Mouse (Mus musculus): Measurements from ENCODE around the gene Nr4a3. TPM values are rescaled to one million over a fixed set of nuclear protein-coding genes. Genes with fewer than 3 reads are reported as not detected.

Nr4a3 gene
- total RNA-seq, 1 experiment from 2014 or later: 42.1 TPM

- DNase-seq: no peak
These were observed 5.5 kb downstream of the Nr4a3 start for GRCm38 (mm10) chr4:48050442-48050841.

GRCm38 (mm10) chr4:48051086-48051673 is 6.2 kb downstream of the Nr4a3 start:
- DNase-seq: no peak

GRCm38 (mm10) chr4:48051674-48052121 is 6.7 kb downstream of the Nr4a3 start:
- peak; percentile 48 for DNase-seq

- no peak for DNase-seq
These were observed 16.8 kb downstream of the Nr4a3 start for GRCm38 (mm10) chr4:48061716-48062115.

DNA sequence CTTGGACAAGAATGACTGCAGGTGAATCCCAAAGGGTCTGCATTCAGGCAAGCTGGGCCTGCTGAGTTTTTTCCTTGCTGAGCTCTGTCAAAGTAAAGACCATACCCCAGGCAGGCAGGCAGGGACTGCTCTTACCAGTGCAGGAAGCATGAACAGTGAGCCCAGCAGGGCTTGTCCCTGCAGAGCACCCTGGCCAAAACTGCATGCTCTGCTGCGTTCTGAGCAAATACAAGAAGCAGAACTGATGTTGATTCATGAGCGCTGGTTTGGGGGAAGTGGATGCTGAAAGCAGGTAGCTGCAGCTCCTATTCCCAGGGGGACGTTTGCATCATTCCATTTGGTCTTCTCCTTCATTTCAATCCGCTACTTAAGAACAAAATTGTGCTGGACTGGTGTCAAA is 19.4 kb downstream of the Nr4a3 start:
- no peak for DNase-seq

GRCm38 (mm10) chr4:48066676-48067075 is 21.7 kb downstream of the Nr4a3 start:
- no peak for DNase-seq

DNA sequence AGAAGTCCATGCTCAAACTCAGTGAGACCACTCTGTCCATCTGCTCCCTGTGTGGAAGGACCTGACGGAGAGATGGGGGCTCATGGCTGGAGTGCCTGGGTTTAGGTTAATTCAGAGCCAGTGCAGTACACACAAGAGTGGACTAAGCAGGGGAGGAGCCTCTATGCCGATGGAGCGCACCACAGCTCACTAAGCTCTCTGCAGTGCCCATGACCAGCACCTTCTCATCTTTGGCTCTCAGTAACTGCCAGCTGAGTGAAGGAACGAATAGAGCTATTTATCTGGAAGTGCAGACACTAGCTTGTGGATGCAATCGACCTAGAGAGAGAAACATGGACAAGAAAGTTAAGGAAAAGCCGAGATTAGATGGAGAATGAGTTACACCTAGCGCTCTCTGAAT is 24.2 kb downstream of the Nr4a3 start:
- DNase-seq: no peak

DNA sequence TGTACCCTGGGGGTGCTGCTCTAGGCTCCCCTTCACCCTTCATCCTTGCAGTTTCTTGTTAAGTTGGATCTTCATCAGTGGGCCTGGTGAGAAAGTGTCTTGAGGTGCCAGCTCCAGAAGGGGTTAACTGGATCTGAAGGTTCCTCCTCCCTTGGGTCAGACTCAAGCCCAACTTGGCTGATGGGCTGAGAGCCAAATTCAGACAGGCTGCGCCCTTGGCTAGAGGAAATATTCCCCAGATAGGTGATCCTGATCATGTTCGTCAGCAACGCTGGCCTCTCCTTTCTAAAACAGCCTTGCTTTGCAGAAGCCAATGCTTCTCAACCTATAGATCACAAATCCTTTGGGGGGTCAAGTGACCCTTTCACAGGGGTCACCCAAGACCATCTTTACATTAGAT is 27.1 kb downstream of the Nr4a3 start:
- peak; percentile 40 for DNase-seq

GRCm38 (mm10) chr4:48073325-48073724 is 28.4 kb downstream of the Nr4a3 start:
- DNase-seq: no peak

- no peak for DNase-seq
These were observed 29.7 kb downstream of the Nr4a3 start for GRCm38 (mm10) chr4:48074451-48075240.

- DNase-seq: peak; percentile 31
These were observed 31.9 kb downstream of the Nr4a3 start for GRCm38 (mm10) chr4:48076693-48077471.

GRCm38 (mm10) chr4:48078213-48078612 is 33.3 kb downstream of the Nr4a3 start:
- no peak for DNase-seq

GRCm38 (mm10) chr4:48079285-48080039 is 34.5 kb downstream of the Nr4a3 start:
- no peak for DNase-seq

GRCm38 (mm10) chr4:48083452-48083851 is 38.5 kb downstream of the Nr4a3 start:
- DNase-seq: no peak

DNA sequence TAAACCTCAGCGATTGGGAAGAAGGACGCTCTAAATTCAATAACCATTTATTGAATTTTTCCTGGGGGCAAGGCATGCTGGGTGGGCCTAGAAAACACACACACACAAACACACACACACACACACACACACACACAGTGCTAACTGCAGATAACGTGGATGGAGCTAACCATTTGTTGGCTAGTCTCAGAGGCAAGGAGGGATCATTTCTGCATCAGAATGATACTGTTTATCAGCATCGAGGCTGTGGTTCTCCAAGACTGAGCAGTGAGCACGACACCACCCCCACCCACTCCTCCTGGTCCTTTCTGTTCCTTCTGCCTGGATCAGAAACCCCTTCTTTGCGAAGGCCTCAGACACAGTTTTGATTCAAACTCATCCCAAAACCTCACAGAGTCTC is 41.7 kb downstream of the Nr4a3 start:
- DNase-seq: no peak

GRCm38 (mm10) chr4:48087497-48087896 is 42.5 kb downstream of the Nr4a3 start:
- no peak for DNase-seq

DNA sequence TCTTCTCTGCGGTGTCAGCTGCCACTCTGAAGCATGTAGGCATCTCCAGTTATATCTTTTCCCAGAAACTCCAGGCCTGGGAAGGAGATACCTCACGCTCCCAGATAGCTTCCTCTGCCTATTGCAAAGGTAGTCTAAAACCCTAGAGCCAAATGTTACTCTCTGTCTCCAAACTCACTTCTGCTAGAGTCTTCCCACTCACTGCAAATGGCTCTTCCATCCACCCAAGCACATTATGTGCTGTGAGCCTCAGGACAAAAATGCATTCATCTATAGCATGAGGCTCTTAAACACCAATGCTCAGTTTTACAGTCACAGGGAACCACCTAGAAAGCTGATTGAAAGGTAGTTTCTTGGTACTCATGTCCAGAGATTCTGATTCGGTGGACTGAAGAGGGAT is 48.3 kb downstream of the Nr4a3 start:
- DNase-seq: no peak

DNA sequence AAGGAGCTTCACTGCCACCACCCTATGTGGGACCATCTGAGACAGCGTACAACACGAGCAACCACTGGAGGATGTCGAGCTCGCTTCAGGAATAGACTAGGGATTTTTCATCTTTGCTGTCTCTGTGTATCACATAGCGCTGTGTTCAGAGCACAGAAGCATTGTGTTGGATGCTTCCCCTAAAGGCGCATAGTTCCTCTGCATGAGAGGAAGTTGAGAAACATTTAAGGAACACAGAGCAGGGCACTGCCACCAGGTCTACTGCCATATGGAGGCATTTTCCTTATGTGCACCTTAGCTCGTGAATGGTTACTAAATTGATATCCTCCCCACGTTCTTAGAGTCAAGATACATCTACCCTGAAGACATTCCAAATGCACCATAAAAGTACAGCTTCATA is 55.3 kb downstream of the Nr4a3 start:
- DNase-seq: no peak

DNA sequence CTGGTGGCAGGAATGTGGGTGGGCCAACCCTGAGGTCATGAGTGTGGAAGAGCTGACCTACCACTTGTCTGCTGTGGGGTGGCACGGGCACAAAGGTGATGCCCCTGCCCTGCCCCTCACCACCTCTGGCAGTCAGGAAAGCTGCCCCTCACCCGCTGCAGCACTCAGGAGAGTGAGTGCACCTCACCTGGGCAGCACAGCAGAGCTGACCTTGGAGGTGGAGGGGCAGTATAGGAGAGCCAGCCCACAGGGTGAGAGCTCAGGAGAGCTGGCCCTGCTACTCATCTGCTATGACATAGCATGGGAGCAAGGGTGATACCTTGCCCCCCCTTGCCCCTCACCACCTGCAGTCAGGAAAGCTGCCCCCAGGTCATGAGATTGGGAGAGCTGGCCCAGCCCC is 57.0 kb downstream of the Nr4a3 start:
- DNase-seq: no peak

GRCm38 (mm10) chr4:48105387-48105786 is 60.4 kb downstream of the Nr4a3 start:
- no peak for DNase-seq

- peak; percentile 20 for DNase-seq
These were observed 62.1 kb downstream of the Nr4a3 start for GRCm38 (mm10) chr4:48107086-48107485.

DNA sequence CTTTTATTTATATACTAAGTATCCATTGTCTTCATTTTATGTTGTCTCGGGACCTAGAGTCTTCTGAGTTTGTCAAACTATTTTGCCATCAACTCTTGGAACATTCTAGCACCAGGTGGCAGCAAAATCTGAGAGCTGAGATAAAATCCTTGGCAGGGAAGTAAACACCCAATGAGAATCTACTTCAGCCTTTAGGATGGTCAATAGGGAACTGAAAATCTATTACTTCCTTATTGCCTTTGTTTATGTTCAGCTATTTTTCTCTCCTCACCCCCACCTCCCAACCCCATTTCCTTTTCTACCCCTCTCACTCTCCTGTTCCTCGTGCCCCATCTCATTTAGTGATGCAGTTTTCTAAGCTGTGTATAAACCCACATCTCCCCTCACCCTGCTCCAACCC is 63.6 kb downstream of the Nr4a3 start:
- no peak for DNase-seq

Measured in adrenal gland, postnatal 25 days (tissue).